Mouse (Mus musculus) forebrain, postnatal 0 days (tissue): ENCODE data around the gene Caly. TPM values are rescaled to one million over a fixed set of nuclear protein-coding genes. Genes with fewer than 3 reads are reported as not detected.

Source experiments
- ATAC-seq: fragments of 200-750 bp; cut with Nextera tagmentation; 2 replicates; pipeline ENCODE4 v1.8.0; 2017; ENCODE audit warnings: mild to moderate bottlenecking, moderate library complexity
- DNase-seq: peaks from one replicate; pipeline ENCODE4 v3.0.0-alpha.2; 2015
- H3K27ac ChIP-seq: fragments of 300-500 bp; sonication (generic); 2 replicates; pipeline ENCODE4 v1.5.1; 2014; ENCODE audit warnings: low read depth, mild to moderate bottlenecking, antibody characterized with exemption, low read length, moderate library complexity, mixed read lengths
- H3K27me3 ChIP-seq: fragments of 300-500 bp; sonication (generic); 2 replicates; pipeline ENCODE4 v1.6.1; 2014; ENCODE audit warnings: mild to moderate bottlenecking, low read length, mixed read lengths; ENCODE audit not compliant: insufficient read depth
- H3K36me3 ChIP-seq: fragments of 300-500 bp; sonication (generic); 2 replicates; pipeline ENCODE4 v1.6.1; 2014; ENCODE audit warnings: mild to moderate bottlenecking, moderate library complexity; ENCODE audit not compliant: insufficient read depth
- H3K4me1 ChIP-seq: fragments of 300-500 bp; sonication (generic); 2 replicates; pipeline ENCODE4 v1.6.1; 2014; ENCODE audit warnings: antibody characterized with exemption; ENCODE audit not compliant: insufficient read depth
- H3K4me2 ChIP-seq: fragments of 300-500 bp; sonication (generic); 2 replicates; pipeline ENCODE4 v1.6.1; 2014; ENCODE audit warnings: low read depth, mild to moderate bottlenecking, moderate library complexity
- H3K4me3 ChIP-seq: fragments of 300-500 bp; sonication (generic); 2 replicates; pipeline ENCODE4 v1.5.1; 2014; ENCODE audit warnings: low read depth, low read length, mixed read lengths
- H3K9ac ChIP-seq: fragments of 300-500 bp; sonication (generic); 2 replicates; pipeline ENCODE4 v1.6.1; 2014; ENCODE audit warnings: mild to moderate bottlenecking
- H3K9me3 ChIP-seq: fragments of 300-500 bp; sonication (generic); 2 replicates; pipeline ENCODE4 v1.6.1; 2016; ENCODE audit warnings: low read length
- CTCF ChIP-seq: sonication (generic); IDR thresholded peaks from 2 replicates; pipeline ENCODE4 v1.5.1; 2016; ENCODE audit warnings: antibody characterized with exemption, control low read depth, low read depth
- WGBS: fragments of 180-500 bp; shearing (Covaris S2); extraction: QIAGEN DNeasy Blood & Tissue Kit; methylation state at CpG from one replicate; pipeline ENCODE4 v1.1.7; 2014; 5-methylcytosine and 5-hydroxymethylcytosine counted together
- polyA plus RNA-seq: library from polyadenylated mRNA; unstranded; fragments of >200 nt; fragmentation: Nextera tagmentation; extraction: Ambion mirVana; gene quantifications from 2 replicates; pipeline ENCODE4 v1.2.1, GENCODE M21; 2015
- total RNA-seq: library from RNA; depleted of rRNA; stranded (reverse); fragments of >200 nt; gene quantifications from 2 replicates; pipeline ENCODE4 v1.2.3, GENCODE M21; 2014

Caly gene
- total and polyA plus RNA-seq, 2 experiments from 2014 or later: 284 to 396 TPM

- H3K4me2 ChIP-seq: no peak overlapping the region
- H3K36me3 ChIP-seq: no peaks in the 10 kb centered on the region
- H3K9ac ChIP-seq: no peak overlapping the region
- H3K27ac ChIP-seq: no peak overlapping the region
- ATAC-seq: no peak
- 67% methylated on average over 13 of the region's 13 CpGs for WGBS
- TF ChIP-seq CTCF: no peak
- no peak overlapping the region for H3K4me3 ChIP-seq
- peaks cover 7% of the 10 kb centered on the region; the same call in 1 of the 2 replicates for H3K4me1 ChIP-seq
- H3K27me3 ChIP-seq: no peaks in the 10 kb centered on the region
- no peaks in the 10 kb centered on the region for H3K9me3 ChIP-seq
- DNase-seq: no peak
Observed at GRCm38 (mm10) chr7:140121338-140121910, 39.1 kb upstream of the Caly start.

- DNase-seq: no peak
- H3K27ac ChIP-seq: no peak overlapping the region
- no peak for TF ChIP-seq CTCF
- no peaks in the 10 kb centered on the region for H3K9me3 ChIP-seq
- no peak for ATAC-seq
- peaks cover 7% of the 10 kb centered on the region; the same call in 1 of the 2 replicates for H3K4me1 ChIP-seq
- WGBS: 92% methylated on average over 2 of the region's 2 CpGs
- H3K27me3 ChIP-seq: no peaks in the 10 kb centered on the region
- no peaks in the 10 kb centered on the region for H3K36me3 ChIP-seq
- no peak overlapping the region for H3K4me3 ChIP-seq
- no peak overlapping the region for H3K9ac ChIP-seq
- H3K4me2 ChIP-seq: no peak overlapping the region
Observed at GRCm38 (mm10) chr7:140120484-140120883, 38.1 kb upstream of the Caly start.

GRCm38 (mm10) chr7:140116329-140117054 lies 34.1 kb upstream of the Caly start, which contains the start of gene Echs1:
Echs1 (minus strand) TSS chr7:140116476.
- Histone ChIP-seq H3K27ac (peak within 1 kb of the TSS; percentile 68), H3K36me3 (peaks cover 10% of the 10 kb centered on the region), H3K27me3 (no peaks in the 10 kb centered on the region), H3K9me3 (no peaks in the 10 kb centered on the region), H3K4me1 (peaks cover 4% of the 10 kb centered on the region; the same call in 1 of the 2 replicates), H3K4me2 (peak within 1 kb of the TSS; percentile 76), H3K4me3 (peak within 1 kb of the TSS; percentile 67), H3K9ac (peak within 1 kb of the TSS; percentile 81)
- TF ChIP-seq CTCF: no peak
- 4% methylated on average over 28 of the region's 28 CpGs for WGBS
- DNase-seq (peak; percentile 81), ATAC-seq (peak; percentile 96)

- 2% methylated on average over 23 of the region's 23 CpGs for WGBS
- TF ChIP-seq CTCF: peak; percentile 18; the same call in 1 of the 2 replicates
- Histone ChIP-seq H3K4me2 (peak within 1 kb of the TSS; percentile 76), H3K4me3 (peak within 1 kb of the TSS; percentile 67), H3K27me3 (no peaks in the 10 kb centered on the region), H3K4me1 (peaks cover 4% of the 10 kb centered on the region; the same call in 1 of the 2 replicates), H3K9ac (peak within 1 kb of the TSS; percentile 81), H3K27ac (peak within 1 kb of the TSS; percentile 68), H3K36me3 (peaks cover 15% of the 10 kb centered on the region), H3K9me3 (no peaks in the 10 kb centered on the region)
- peak; percentile 79 for ATAC-seq
- peak; percentile 71 for DNase-seq
Observed at GRCm38 (mm10) chr7:140115583-140116328, 33.4 kb upstream of the Caly start, which contains the start of gene Paox. Paox (plus strand) TSS chr7:140115799.

- DNase-seq (no peak), ATAC-seq (no peak)
- H3K27me3 ChIP-seq: no peaks in the 10 kb centered on the region
- 56% methylated on average over 3 of the region's 3 CpGs for WGBS
- H3K36me3 ChIP-seq: peaks cover 49% of the 10 kb centered on the region
- no peaks in the 10 kb centered on the region for H3K9me3 ChIP-seq
- no peak overlapping the region for H3K9ac ChIP-seq
- no peak overlapping the region for H3K4me3 ChIP-seq
- peaks cover under 1% of the 10 kb centered on the region; the same call in 1 of the 2 replicates for H3K4me1 ChIP-seq
- no peak overlapping the region for H3K4me2 ChIP-seq
- TF ChIP-seq CTCF: no peak
- no peak overlapping the region for H3K27ac ChIP-seq
Observed at GRCm38 (mm10) chr7:140111943-140112342, 29.6 kb upstream of the Caly start.

DNA sequence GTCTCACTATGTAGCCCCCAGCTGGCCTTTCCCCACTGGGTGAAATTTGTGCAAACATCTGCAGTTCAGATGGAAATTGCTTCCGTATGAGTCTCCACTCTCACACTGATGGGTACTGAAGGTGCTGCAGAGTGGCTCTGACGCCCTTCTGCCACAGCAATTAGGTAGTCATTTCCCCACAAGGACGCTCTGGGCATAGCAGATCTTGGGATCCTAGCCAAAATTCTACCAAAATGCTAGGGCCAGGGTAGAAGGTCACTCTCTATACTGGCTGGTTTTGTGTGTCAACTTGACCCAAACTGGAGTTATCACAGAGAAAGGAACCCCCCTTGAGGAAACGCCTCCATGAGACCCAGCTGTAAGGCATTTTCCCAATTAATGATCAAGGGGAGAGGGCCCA lies 21.7 kb upstream of the Caly start:
- DNase-seq (no peak), ATAC-seq (no peak)
- peaks cover 30% of the 10 kb centered on the region for H3K36me3 ChIP-seq
- no peak for TF ChIP-seq CTCF
- no peak overlapping the region for H3K4me2 ChIP-seq
- no peaks in the 10 kb centered on the region for H3K27me3 ChIP-seq
- H3K4me1 ChIP-seq: no peaks in the 10 kb centered on the region
- H3K9ac ChIP-seq: no peak overlapping the region
- WGBS: 74% methylated on average over 4 of the region's 4 CpGs
- H3K27ac ChIP-seq: no peak overlapping the region
- H3K4me3 ChIP-seq: no peak overlapping the region
- no peaks in the 10 kb centered on the region for H3K9me3 ChIP-seq
